Mouse (Mus musculus) thymus, postnatal 25 days (tissue): ENCODE results near the gene Ipo5.

Experiments used
- DNase-seq: peaks from one replicate; pipeline ENCODE4 v3.0.0; 2022

Ipo5 gene

GRCm38 (mm10) chr14:120910733-120911324 is at the start of gene Ipo5:
Gene Ipo5, plus strand, starts transcription at chr14:120911224.
- peak; percentile 96 for DNase-seq

GRCm38 (mm10) chr14:120863205-120863604 is 47.8 kb upstream of the Ipo5 start:
- no peak for DNase-seq

GRCm38 (mm10) chr14:120864896-120865295 is 46.1 kb upstream of the Ipo5 start:
- no peak for DNase-seq

GRCm38 (mm10) chr14:120866573-120866972 is 44.5 kb upstream of the Ipo5 start:
- DNase-seq, result no peak

- no peak for DNase-seq
Observed at GRCm38 (mm10) chr14:120867121-120867520, 43.9 kb upstream of the Ipo5 start.

GRCm38 (mm10) chr14:120868494-120868893 is 42.5 kb upstream of the Ipo5 start:
- no peak for DNase-seq

GRCm38 (mm10) chr14:120870736-120871135 is 40.3 kb upstream of the Ipo5 start:
- DNase-seq, result no peak

GRCm38 (mm10) chr14:120874397-120874796 is 36.6 kb upstream of the Ipo5 start:
- no peak for DNase-seq

- DNase-seq, result peak; percentile 3
Observed at GRCm38 (mm10) chr14:120875144-120875543, 35.9 kb upstream of the Ipo5 start.

- no peak for DNase-seq
Observed at GRCm38 (mm10) chr14:120875811-120876388, 35.1 kb upstream of the Ipo5 start.

GRCm38 (mm10) chr14:120877147-120877546 is 33.9 kb upstream of the Ipo5 start:
- no peak for DNase-seq

GRCm38 (mm10) chr14:120879026-120879425 is 32.0 kb upstream of the Ipo5 start:
- DNase-seq, result no peak

- no peak for DNase-seq
Observed at GRCm38 (mm10) chr14:120880601-120881000, 30.4 kb upstream of the Ipo5 start.

- DNase-seq, result no peak
Observed at GRCm38 (mm10) chr14:120881054-120881453, 30.0 kb upstream of the Ipo5 start.

- DNase-seq, result no peak
Observed at GRCm38 (mm10) chr14:120888681-120889080, 22.3 kb upstream of the Ipo5 start.

GRCm38 (mm10) chr14:120892369-120892768 is 18.7 kb upstream of the Ipo5 start:
- DNase-seq, result no peak

- no peak for DNase-seq
Observed at GRCm38 (mm10) chr14:120896613-120897012, 14.4 kb upstream of the Ipo5 start.

- DNase-seq, result no peak
Observed at GRCm38 (mm10) chr14:120898876-120899275, 12.1 kb upstream of the Ipo5 start.

- no peak for DNase-seq
Observed at GRCm38 (mm10) chr14:120909396-120909795, 1.6 kb upstream of the Ipo5 start.

- peak; percentile 54 for DNase-seq
Observed at GRCm38 (mm10) chr14:120910320-120910719, 704 bp upstream of the Ipo5 start.

- DNase-seq, result peak; percentile 33
Observed at GRCm38 (mm10) chr14:120911388-120911901, 421 bp downstream of the Ipo5 start.

- no peak for DNase-seq
Observed at GRCm38 (mm10) chr14:120912090-120912710, 1.2 kb downstream of the Ipo5 start.

- DNase-seq, result no peak
Observed at GRCm38 (mm10) chr14:120912916-120913315, 1.9 kb downstream of the Ipo5 start.

- DNase-seq, result no peak
Observed at GRCm38 (mm10) chr14:120921805-120922204, 10.8 kb downstream of the Ipo5 start.
